ENCODE assay signal across 8 mouse cellular contexts in genomic region chr3:87986868-87987267, GRCm38 (mm10). TPM values are rescaled to one million over a fixed set of nuclear protein-coding genes. Genes with fewer than 3 reads are reported as not detected.
DNase-seq lines count a peak whose midpoint lies in the region; ATAC-seq lines count a peak whose summit lies in the region.

No protein-coding gene starts in this region.

- DNase-seq in CD4-positive, CD25-positive, alpha-beta regulatory T cell, adult 2 months (ENCODE audit: low read depth, low spot score) = peak; percentile 95
- DNase-seq in fat pad, adult 2 months (ENCODE audit: extremely low read depth, low read depth, low spot score) = peak; percentile 14
- DNase-seq in kidney, postnatal 10 days = peak; percentile 99
- peak; percentile 89 to 93 for DNase-seq in natural killer cell, adult 2 months (ENCODE audit: low spot score in 2 of 2)

- peak overlapping the region; percentile 71 for H3K4me2 ChIP-seq in heart, embryonic 13.5 days
- H3K4me2 ChIP-seq in liver, embryonic 12.5 days = peak overlapping the region; percentile 79
- H3K4me2 ChIP-seq in stomach, embryonic 15.5 days = peak overlapping the region; percentile 83

- H3K36me3 ChIP-seq in heart, embryonic 13.5 days = no peaks in the 10 kb centered on the region
- H3K36me3 ChIP-seq in liver, embryonic 12.5 days = no peaks in the 10 kb centered on the region
- no peaks in the 10 kb centered on the region for H3K36me3 ChIP-seq in stomach, embryonic 15.5 days

- peak; percentile 66 for ATAC-seq in heart, embryonic 13.5 days (ENCODE audit: extremely low read depth, insufficient number of reproducible peaks, low FRiP score, low TSS enrichment)
- ATAC-seq in liver, embryonic 12.5 days = peak; percentile 71
- ATAC-seq in stomach, embryonic 15.5 days (ENCODE audit: insufficient read depth, low FRiP score, low read depth) = peak; percentile 42

- H3K9me3 ChIP-seq in heart, embryonic 13.5 days = no peaks in the 10 kb centered on the region
- no peaks in the 10 kb centered on the region for H3K9me3 ChIP-seq in liver, embryonic 12.5 days (replicated peaks)
- no peaks in the 10 kb centered on the region for H3K9me3 ChIP-seq in stomach, embryonic 15.5 days

- H3K9ac ChIP-seq in heart, embryonic 13.5 days = peak overlapping the region; percentile 75
- peak overlapping the region; percentile 31; the same call in 1 of the 2 replicates for H3K9ac ChIP-seq in liver, embryonic 12.5 days
- H3K9ac ChIP-seq in stomach, embryonic 15.5 days = no peak overlapping the region

- WGBS in heart, embryonic 13.5 days = under 1% methylated on average over 17 of the region's 17 CpGs
- under 1% methylated on average over 17 of the region's 17 CpGs for WGBS in liver, embryonic 12.5 days (ENCODE audit: insufficient replicate concordance)
- WGBS in stomach, embryonic 15.5 days = 0% methylated on average over 17 of the region's 17 CpGs

- H3K27me3 ChIP-seq in heart, embryonic 13.5 days (replicated peaks) = peaks cover 39% of the 10 kb centered on the region
- peaks cover 74% of the 10 kb centered on the region for H3K27me3 ChIP-seq in liver, embryonic 12.5 days (replicated peaks)
- peaks cover 37% of the 10 kb centered on the region for H3K27me3 ChIP-seq in stomach, embryonic 15.5 days (replicated peaks)

- peak overlapping the region; percentile 92 for H3K27ac ChIP-seq in brown adipose tissue, adult 24 weeks (replicated peaks; ENCODE audit: low read depth, low read length)
- peak overlapping the region; percentile 78 for H3K27ac ChIP-seq in heart, embryonic 13.5 days (replicated peaks)
- H3K27ac ChIP-seq in liver, embryonic 12.5 days = 0 out of 2 replicates have a peak overlapping the region, but pooled peaks have one; percentile 14
- peak overlapping the region; percentile 35; the same call in 1 of the 2 replicates for H3K27ac ChIP-seq in stomach, embryonic 15.5 days

- peaks cover 22% of the 10 kb centered on the region for H3K4me1 ChIP-seq in brown adipose tissue, adult 24 weeks (ENCODE audit: control insufficient read depth, insufficient read depth, insufficient read length, low read length)
- H3K4me1 ChIP-seq in heart, embryonic 13.5 days = peaks cover 65% of the 10 kb centered on the region
- H3K4me1 ChIP-seq in liver, embryonic 12.5 days = peaks cover 63% of the 10 kb centered on the region
- H3K4me1 ChIP-seq in stomach, embryonic 15.5 days = peaks cover 57% of the 10 kb centered on the region

- peak overlapping the region; percentile 29 for H3K4me3 ChIP-seq in brown adipose tissue, adult 24 weeks (ENCODE audit: insufficient read depth, low read depth, low read length)
- peak overlapping the region; percentile 46 for H3K4me3 ChIP-seq in heart, embryonic 13.5 days
- peak overlapping the region; percentile 49 for H3K4me3 ChIP-seq in liver, embryonic 12.5 days
- H3K4me3 ChIP-seq in stomach, embryonic 15.5 days (replicated peaks) = peak overlapping the region; percentile 40

RNA-seq across cellular contexts. Expression of gene Bcan, which starts 13.2 kb away (rescaled TPM):
- not detected in 2 replicates for polyA plus RNA-seq in brown adipose tissue, adult 24 weeks (2012; ENCODE audit: insufficient read depth, insufficient read length, missing spikeins)
- polyA plus RNA-seq in heart, embryonic 13.5 days (2015; fragmentation: Nextera tagmentation; extraction: Ambion mirVana) = 0.07 TPM in 1 of 2 replicates, not detected in the other
- polyA plus RNA-seq in liver, embryonic 12.5 days (2016; fragmentation: Nextera tagmentation; extraction: Ambion mirVana) = not detected in 2 replicates
- polyA plus RNA-seq in stomach, embryonic 15.5 days (2015; fragmentation: Nextera tagmentation; extraction: Ambion mirVana) = 0.17 and 0.23 TPM in 2 replicates

RNA-seq across cellular contexts. Expression of gene Nes, which starts 16.0 kb away (rescaled TPM):
- 7.6 and 8.4 TPM in 2 replicates for polyA plus RNA-seq in brown adipose tissue, adult 24 weeks (2012; ENCODE audit: insufficient read depth, insufficient read length, missing spikeins)
- 18.7 and 18.9 TPM in 2 replicates for polyA plus RNA-seq in heart, embryonic 13.5 days (2015; fragmentation: Nextera tagmentation; extraction: Ambion mirVana)
- 7.2 and 7.3 TPM in 2 replicates for polyA plus RNA-seq in liver, embryonic 12.5 days (2016; fragmentation: Nextera tagmentation; extraction: Ambion mirVana)
- polyA plus RNA-seq in stomach, embryonic 15.5 days (2015; fragmentation: Nextera tagmentation; extraction: Ambion mirVana) = 18.6 and 19.1 TPM in 2 replicates

RNA-seq across cellular contexts. Expression of gene Crabp2, which starts 38.4 kb away (rescaled TPM):
- polyA plus RNA-seq in brown adipose tissue, adult 24 weeks (2012; ENCODE audit: insufficient read depth, insufficient read length, missing spikeins) = not detected in 2 replicates
- polyA plus RNA-seq in heart, embryonic 13.5 days (2015; fragmentation: Nextera tagmentation; extraction: Ambion mirVana) = 6.2 and 8.4 TPM in 2 replicates
- 3.9 and 6.5 TPM in 2 replicates for polyA plus RNA-seq in liver, embryonic 12.5 days (2016; fragmentation: Nextera tagmentation; extraction: Ambion mirVana)
- polyA plus RNA-seq in stomach, embryonic 15.5 days (2015; fragmentation: Nextera tagmentation; extraction: Ambion mirVana) = 17.2 and 20.0 TPM in 2 replicates

RNA-seq across cellular contexts. Expression of gene Hapln2, which starts 40.5 kb away (rescaled TPM):
- polyA plus RNA-seq in brown adipose tissue, adult 24 weeks (2012; ENCODE audit: insufficient read depth, insufficient read length, missing spikeins) = not detected in 2 replicates
- not detected in 2 replicates for polyA plus RNA-seq in heart, embryonic 13.5 days (2015; fragmentation: Nextera tagmentation; extraction: Ambion mirVana)
- polyA plus RNA-seq in liver, embryonic 12.5 days (2016; fragmentation: Nextera tagmentation; extraction: Ambion mirVana) = not detected in 2 replicates
- polyA plus RNA-seq in stomach, embryonic 15.5 days (2015; fragmentation: Nextera tagmentation; extraction: Ambion mirVana) = 0.18 TPM in 1 of 2 replicates, not detected in the other

RNA-seq across cellular contexts. Expression of gene Gpatch4, which starts 56.0 kb away (rescaled TPM):
- 11.0 and 13.9 TPM in 2 replicates for polyA plus RNA-seq in brown adipose tissue, adult 24 weeks (2012; ENCODE audit: insufficient read depth, insufficient read length, missing spikeins)
- polyA plus RNA-seq in heart, embryonic 13.5 days (2015; fragmentation: Nextera tagmentation; extraction: Ambion mirVana) = 18.7 and 20.9 TPM in 2 replicates
- polyA plus RNA-seq in liver, embryonic 12.5 days (2016; fragmentation: Nextera tagmentation; extraction: Ambion mirVana) = 41.4 and 44.0 TPM in 2 replicates
- 33.7 and 35.0 TPM in 2 replicates for polyA plus RNA-seq in stomach, embryonic 15.5 days (2015; fragmentation: Nextera tagmentation; extraction: Ambion mirVana)

Comparison
In these comparisons a context has a peak if more than half of its experiments do, and no peak if none do; other contexts are left out.
1. Peak in every context shown above with its lines: DNase-seq, ATAC-seq, H3K4me3 ChIP-seq and H3K27ac ChIP-seq.
2. DNase-seq: peak in every context shown above with its lines; median percentile 99 in kidney, postnatal 10 days; 95 in CD4-positive, CD25-positive, alpha-beta regulatory T cell, adult 2 months; 91 in natural killer cell, adult 2 months; 14 in fat pad, adult 2 months.
3. H3K27ac ChIP-seq: peak in every context shown above with its lines; median percentile 92 in brown adipose tissue, adult 24 weeks; 78 in heart, embryonic 13.5 days; 35 in stomach, embryonic 15.5 days; 14 in liver, embryonic 12.5 days.